Mouse (Mus musculus): ENCODE measurements around the gene Runx1. TPM values are rescaled to one million over a fixed set of nuclear protein-coding genes. Genes with fewer than 3 reads are reported as not detected.
A peak's percentile ranks its signal among the peaks of the same experiment; 100 is the strongest.

The Runx1 gene
- total and polyA plus RNA-seq, 3 experiments, result 3.6 to 4.9 (median 4.2) TPM

- DNase-seq, result no peak
Observed at GRCm38 (mm10) chr16:92651256-92651655, 174.7 kb downstream of the Runx1 start.

GRCm38 (mm10) chr16:92646153-92646552 lies 179.8 kb downstream of the Runx1 start:
- peak; percentile 17 for DNase-seq

DNA sequence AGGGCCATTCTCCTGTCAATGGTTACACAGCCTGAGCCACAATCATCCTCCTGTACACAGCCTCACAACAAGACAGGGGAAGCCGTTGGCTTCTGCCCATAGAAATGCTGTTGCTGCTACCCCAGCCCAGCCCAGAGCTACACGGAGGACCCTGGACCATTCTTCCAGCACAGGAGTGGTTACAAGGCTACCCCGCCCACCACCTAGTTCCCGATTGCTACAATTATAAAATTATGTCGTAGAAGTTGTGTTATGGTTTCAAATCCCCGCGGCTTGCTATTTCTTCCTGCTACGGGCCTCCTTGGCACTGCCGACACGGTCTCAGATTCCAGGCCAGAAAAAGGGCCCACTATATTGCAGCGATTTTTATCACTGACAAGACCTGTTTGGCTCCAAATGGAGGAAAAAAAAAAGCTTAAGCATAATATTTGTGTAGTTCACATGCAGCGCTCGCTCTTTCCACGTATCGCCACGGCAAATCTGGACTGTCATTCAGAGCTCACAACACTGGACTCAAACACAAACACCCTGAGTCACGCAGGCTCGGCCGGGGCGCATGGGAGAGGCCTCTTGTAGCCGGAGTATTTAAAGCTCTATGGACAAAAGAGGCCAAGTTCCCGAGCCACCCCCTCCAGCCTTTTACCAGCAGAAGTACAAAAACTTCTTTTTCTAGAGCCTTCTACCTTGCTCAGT lies 180.4 kb downstream of the Runx1 start:
- no peak for DNase-seq

- DNase-seq, result no peak
Observed at GRCm38 (mm10) chr16:92644718-92645422, 181.1 kb downstream of the Runx1 start.

GRCm38 (mm10) chr16:92644315-92644714 lies 181.6 kb downstream of the Runx1 start:
- DNase-seq, result no peak

- DNase-seq, result no peak
Observed at GRCm38 (mm10) chr16:92642283-92642682, 183.7 kb downstream of the Runx1 start.

DNA sequence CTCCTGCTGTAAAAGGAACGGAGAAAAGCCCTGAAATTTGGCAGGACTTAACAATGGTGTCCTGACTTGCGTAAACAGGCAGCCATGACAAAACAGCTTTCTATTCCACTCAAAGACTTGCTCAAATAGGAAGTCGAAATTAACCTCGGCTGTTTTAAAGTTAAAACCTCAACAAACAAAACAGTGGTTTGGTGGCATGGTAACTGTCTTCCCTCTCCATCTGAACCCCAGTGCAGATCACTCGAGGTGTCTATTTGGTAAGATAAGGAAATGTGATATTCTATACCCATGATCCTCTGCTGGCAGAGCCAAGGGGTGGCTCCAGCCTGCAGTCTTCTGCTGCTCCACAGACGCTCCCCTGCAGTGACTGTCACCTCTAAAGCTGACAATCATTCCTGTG lies 184.9 kb downstream of the Runx1 start:
- no peak for DNase-seq

GRCm38 (mm10) chr16:92639093-92639492 lies 186.9 kb downstream of the Runx1 start:
- DNase-seq, result no peak

DNA sequence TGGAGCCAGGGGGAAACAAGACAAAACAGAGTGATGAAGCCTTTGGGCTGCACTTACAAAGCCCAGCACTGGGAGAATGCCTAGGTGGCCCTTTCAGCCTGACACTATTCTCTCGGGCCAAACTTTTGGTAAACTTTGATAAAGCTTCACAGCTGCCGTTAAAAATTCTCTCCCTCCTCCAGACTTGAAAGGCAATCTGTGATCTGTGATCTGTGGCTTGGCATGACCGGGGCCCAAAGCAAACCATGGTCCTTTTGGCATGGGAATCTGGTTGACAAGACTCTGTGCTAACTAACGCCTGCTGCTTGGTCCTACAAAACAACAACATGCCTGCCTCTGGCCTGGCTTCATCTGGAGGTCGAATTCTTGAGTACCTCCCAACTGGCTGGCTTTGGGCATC lies 188.9 kb downstream of the Runx1 start:
- DNase-seq, result no peak

- no peak for DNase-seq
Observed at GRCm38 (mm10) chr16:92632115-92632763, 193.7 kb downstream of the Runx1 start.

DNA sequence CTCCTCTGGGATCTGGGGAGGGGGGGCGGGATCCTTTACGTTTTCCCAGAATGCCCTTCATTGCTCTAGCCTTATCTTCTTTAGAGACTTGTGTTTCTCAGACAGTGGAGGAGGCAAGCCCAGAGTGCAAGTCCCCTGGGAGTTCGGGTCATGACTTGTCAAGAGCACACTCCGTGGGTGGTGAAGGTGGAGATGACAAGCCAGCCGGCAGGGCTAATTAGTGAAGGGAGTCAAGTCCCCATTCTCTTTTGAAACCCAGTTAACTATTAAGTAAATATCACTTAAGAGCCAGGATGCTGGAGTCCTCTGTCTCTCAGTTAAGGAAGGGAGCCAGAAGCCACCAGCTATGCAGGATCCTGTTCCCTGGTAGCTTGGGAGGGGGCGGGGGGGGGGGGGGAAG lies 194.3 kb downstream of the Runx1 start:
- DNase-seq, result no peak

DNA sequence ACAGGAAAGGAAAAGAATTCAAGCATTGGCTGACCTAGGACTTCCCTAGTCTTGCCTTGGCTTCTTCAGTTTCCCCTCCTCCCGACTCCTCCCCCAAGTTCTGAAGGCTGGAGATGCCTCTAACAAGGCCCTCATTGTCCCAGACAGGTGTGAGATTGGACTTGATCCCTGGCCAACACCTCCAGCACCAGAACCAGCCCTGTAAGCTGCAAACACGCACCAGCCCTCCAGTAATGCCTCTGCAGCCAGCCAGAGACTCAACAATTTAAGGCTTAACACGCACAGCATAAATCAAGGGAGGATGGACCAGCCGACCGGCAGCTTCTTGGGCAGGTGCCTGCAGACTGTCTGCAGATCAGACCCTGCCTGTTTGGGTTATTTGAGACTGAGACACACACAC lies 195.0 kb downstream of the Runx1 start:
- no peak for DNase-seq

DNA sequence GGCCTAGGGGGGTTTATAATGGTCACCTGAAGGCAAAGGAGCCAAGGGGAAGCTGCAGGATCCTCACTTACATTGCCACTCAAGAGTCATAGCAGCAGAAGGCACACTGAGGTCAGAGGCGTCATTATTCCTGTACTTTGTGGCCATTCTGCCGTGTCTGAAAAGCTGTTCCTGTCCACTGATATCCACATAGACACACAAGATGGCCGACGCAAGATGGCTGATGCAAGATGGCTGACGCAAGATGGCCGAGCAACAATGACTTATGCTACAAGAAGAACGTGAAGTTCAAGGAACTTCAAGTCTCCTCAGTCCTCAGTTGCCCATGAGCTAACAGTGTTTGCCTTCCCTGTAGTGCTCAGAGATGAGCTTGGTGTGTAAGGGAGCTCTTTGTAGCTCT lies 196.1 kb downstream of the Runx1 start:
- no peak for DNase-seq

GRCm38 (mm10) chr16:92627262-92627661 lies 198.7 kb downstream of the Runx1 start:
- DNase-seq, result no peak

DNA sequence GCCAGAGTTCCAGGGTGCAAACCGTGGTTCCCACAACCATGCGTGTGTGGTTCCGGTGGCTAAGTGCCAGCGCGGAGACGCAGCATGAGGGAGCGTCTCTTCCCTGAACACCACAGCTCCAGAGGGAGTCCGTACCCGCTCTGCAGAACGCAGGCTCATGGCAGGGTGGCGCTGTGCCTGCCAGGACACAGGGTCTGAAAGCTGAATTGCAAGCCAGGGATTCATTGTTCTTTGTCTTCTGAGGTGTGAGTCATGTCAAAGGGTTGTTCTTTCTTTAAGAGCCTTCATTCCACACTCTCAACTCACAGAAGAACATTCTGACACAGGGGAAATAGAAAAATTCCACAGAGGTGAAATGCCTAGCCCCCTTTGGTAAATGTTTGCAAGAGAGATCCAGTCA lies 202.0 kb downstream of the Runx1 start:
- DNase-seq, result no peak

DNA sequence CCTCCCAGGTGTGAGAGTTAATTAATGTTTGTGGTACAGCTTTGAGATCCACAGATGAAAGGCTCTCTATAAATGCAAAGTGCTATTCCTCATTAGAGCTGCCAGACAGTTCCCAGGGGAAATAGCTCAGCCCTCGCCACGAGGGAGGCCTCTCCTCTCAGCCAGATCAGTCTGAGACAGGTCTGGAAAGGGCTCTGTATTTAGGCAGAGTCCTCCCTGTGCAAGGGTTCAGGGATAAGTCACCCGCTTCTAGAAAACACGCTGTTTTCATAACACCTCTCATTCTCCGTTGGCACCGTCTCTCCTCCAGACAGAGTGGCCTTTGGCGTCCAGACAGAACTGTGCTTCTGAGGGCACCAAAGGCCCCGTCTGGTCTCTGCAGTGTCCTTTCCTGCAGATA lies 204.1 kb downstream of the Runx1 start:
- no peak for DNase-seq

- DNase-seq, result peak; percentile 25
Observed at GRCm38 (mm10) chr16:92620841-92621518, 205.0 kb downstream of the Runx1 start.

DNA sequence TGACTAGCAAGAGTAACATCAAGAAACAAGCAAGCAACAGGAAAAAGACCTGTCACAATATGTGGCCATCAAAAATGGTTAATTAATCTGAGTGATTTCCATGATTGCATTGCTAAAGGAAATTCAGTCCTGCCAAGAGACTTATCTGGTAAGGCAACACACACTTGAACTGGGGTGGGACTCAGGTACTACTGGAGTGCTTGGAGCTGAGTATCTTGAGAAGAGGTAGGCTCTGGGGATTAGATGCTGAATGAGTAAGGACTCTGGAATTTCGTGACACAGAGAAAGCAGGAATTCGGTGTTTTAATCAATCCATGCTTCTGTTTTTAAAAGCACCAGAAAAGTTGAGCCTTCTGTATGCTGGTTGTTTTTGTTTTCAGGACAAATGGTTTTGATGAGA lies 209.1 kb downstream of the Runx1 start:
- DNase-seq, result no peak

GRCm38 (mm10) chr16:92615234-92615799 lies 210.6 kb downstream of the Runx1 start:
- DNase-seq, result no peak

DNA sequence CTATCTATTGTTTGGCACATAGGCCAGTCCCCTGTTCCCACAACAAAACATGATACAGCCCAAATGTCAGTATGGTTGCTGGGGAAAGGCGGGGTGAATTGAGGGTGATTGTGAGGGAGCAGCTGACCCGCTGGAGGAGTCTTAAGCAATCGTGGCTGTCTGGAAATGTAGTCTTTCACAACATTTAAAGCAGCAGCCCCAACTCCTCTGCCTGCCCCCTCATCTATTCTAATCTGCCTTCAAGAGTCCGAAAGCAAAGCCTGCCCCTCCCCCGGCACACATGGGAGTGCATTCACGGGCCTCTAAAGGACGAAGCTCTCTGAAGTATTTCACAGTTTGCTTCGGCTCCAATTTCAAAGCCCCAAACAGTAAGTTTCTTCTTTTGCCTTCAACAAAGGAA lies 213.4 kb downstream of the Runx1 start:
- peak; percentile 35 for DNase-seq

- DNase-seq, result peak; percentile 17
Observed at GRCm38 (mm10) chr16:92611641-92612149, 214.3 kb downstream of the Runx1 start.

- no peak for DNase-seq
Observed at GRCm38 (mm10) chr16:92610464-92610863, 215.5 kb downstream of the Runx1 start.

All from adrenal gland, adult 2 months (tissue).